8 mouse cellular contexts compared by ENCODE assay signal in the genomic region with DNA sequence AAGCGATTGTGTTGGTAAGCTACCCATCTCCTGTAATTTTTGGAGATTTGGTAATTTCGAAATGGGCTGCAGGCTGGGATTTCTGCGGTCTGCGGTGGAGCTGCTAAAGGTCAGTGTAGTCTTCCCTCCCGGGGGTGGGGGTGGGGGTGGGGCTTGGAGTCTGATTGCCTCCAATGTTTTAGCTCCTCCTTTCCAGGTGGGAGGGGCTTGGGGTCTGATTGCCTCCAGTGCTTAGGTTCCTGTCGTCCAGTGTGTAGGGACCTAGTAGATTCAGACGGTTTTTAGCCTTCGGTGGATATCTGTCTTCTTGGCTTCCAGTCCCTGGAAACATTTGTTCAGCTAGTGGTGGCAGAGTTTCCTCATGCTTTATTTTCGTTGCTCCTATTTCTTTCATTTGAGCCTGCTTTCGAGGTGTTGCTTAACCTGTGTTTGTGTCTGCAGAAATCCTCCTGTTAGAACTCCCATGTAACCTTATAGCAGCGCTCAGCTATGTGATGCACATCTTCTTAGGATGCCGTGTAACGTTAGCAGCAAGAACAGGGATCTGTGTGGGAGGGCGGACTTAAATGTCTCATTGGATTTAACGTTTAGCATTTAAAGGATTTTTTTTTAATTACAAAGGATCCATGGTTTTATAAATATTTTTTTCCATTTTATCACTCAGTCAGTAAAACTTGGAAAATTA.
A peak's percentile ranks its signal among the peaks of the same experiment; 100 is the strongest.
DNase-seq lines count a peak whose midpoint lies in the region; ATAC-seq and TF ChIP-seq lines count a peak whose summit lies in the region.

No protein-coding gene starts in this region.

- no peaks in the 10 kb centered on the region; the same call in 1 of the 2 replicates for H3K9me3 ChIP-seq in heart, embryonic 11.5 days (replicated peaks; ENCODE audit: control insufficient read depth, low read length)
- no peaks in the 10 kb centered on the region for H3K9me3 ChIP-seq in kidney, postnatal 0 days (replicated peaks; ENCODE audit: low read length)
- H3K9me3 ChIP-seq in stomach, postnatal 0 days (ENCODE audit: control insufficient read depth, low read length) = no peaks in the 10 kb centered on the region

- H3K4me2 ChIP-seq in heart, embryonic 11.5 days = peak overlapping the region; percentile 51
- H3K4me2 ChIP-seq in kidney, postnatal 0 days (ENCODE audit: low read length) = peak overlapping the region; percentile 27
- H3K4me2 ChIP-seq in stomach, postnatal 0 days (replicated peaks; ENCODE audit: low read depth) = peak overlapping the region; percentile 24; the same call in 1 of the 2 replicates

- no peak for TF ChIP-seq EP300 in stomach, postnatal 0 days (optimal IDR thresholded peaks at IDR 0.05)

- TF ChIP-seq POLR2A in cortical plate, adult 2 months (IDR thresholded peaks at IDR 0.05; ENCODE audit: extremely low read depth, insufficient read depth, low read length) = no peak

- no peak for TF ChIP-seq CTCF in cortical plate, adult 2 months (IDR thresholded peaks at IDR 0.05; ENCODE audit: extremely low read depth, insufficient read depth, low read length)
- no peak for TF ChIP-seq CTCF in kidney, postnatal 0 days (IDR thresholded peaks at IDR 0.05; ENCODE audit: low read depth)
- TF ChIP-seq CTCF in stomach, postnatal 0 days (IDR thresholded peaks at IDR 0.05; ENCODE audit: low read depth) = no peak

- no peak overlapping the region for H3K9ac ChIP-seq in heart, embryonic 11.5 days (ENCODE audit: low read depth, low read length)
- H3K9ac ChIP-seq in kidney, postnatal 0 days (ENCODE audit: low read depth, low read length) = no peak overlapping the region
- H3K9ac ChIP-seq in stomach, postnatal 0 days (ENCODE audit: low read length) = no peak overlapping the region

- H3K27me3 ChIP-seq in heart, embryonic 11.5 days (ENCODE audit: control insufficient read depth, insufficient read depth, low read length) = no peaks in the 10 kb centered on the region
- no peaks in the 10 kb centered on the region for H3K27me3 ChIP-seq in kidney, postnatal 0 days (ENCODE audit: insufficient read depth, low read length)
- H3K27me3 ChIP-seq in stomach, postnatal 0 days (ENCODE audit: control insufficient read depth, insufficient read depth, low read length) = no peaks in the 10 kb centered on the region

- peak overlapping the region; percentile 17 for H3K4me3 ChIP-seq in cortical plate, adult 2 months (ENCODE audit: insufficient read depth, low read length)
- no peak overlapping the region for H3K4me3 ChIP-seq in heart, embryonic 11.5 days (ENCODE audit: low read depth, low read length)
- H3K4me3 ChIP-seq in kidney, postnatal 0 days (replicated peaks; ENCODE audit: low read depth, low read length) = no peak overlapping the region
- no peak overlapping the region for H3K4me3 ChIP-seq in stomach, postnatal 0 days (ENCODE audit: low read depth, low read length)

- H3K4me1 ChIP-seq in cortical plate, adult 2 months (ENCODE audit: control insufficient read depth, insufficient read depth, low read length) = peaks cover 3% of the 10 kb centered on the region; the same call in 1 of the 2 replicates
- no peaks in the 10 kb centered on the region for H3K4me1 ChIP-seq in heart, embryonic 11.5 days (ENCODE audit: control insufficient read depth, insufficient read depth, low read length)
- H3K4me1 ChIP-seq in kidney, postnatal 0 days (replicated peaks; ENCODE audit: insufficient read depth, low read length) = peaks cover 3% of the 10 kb centered on the region; the same call in 1 of the 2 replicates
- no peaks in the 10 kb centered on the region for H3K4me1 ChIP-seq in stomach, postnatal 0 days (replicated peaks; ENCODE audit: control insufficient read depth, insufficient read depth)

- peak; percentile 75 for DNase-seq in adrenal gland, adult 2 months
- DNase-seq in kidney, postnatal 0 days (ENCODE audit: low spot score) = peak; percentile 46
- DNase-seq in lung, postnatal 25 days (ENCODE audit: low spot score) = peak; percentile 51
- peak; percentile 55 for DNase-seq in stomach, postnatal 0 days (ENCODE audit: low spot score)
- no peak for DNase-seq in spleen, postnatal 4 days (ENCODE audit: low spot score in 2 of 2)
- DNase-seq in spleen, postnatal 14 days (ENCODE audit: low spot score in 2 of 2) = no peak

- H3K27ac ChIP-seq in cortical plate, adult 2 months (ENCODE audit: insufficient read depth, low read length) = no peak overlapping the region
- no peak overlapping the region for H3K27ac ChIP-seq in heart, embryonic 11.5 days (ENCODE audit: low read depth, low read length)
- no peak overlapping the region for H3K27ac ChIP-seq in kidney, postnatal 0 days
- H3K27ac ChIP-seq in stomach, postnatal 0 days (replicated peaks) = no peak overlapping the region

- H3K36me3 ChIP-seq in heart, embryonic 11.5 days (ENCODE audit: control insufficient read depth, insufficient read depth, low read length) = no peaks in the 10 kb centered on the region
- H3K36me3 ChIP-seq in kidney, postnatal 0 days (ENCODE audit: insufficient read depth, low read length) = no peaks in the 10 kb centered on the region
- no peaks in the 10 kb centered on the region for H3K36me3 ChIP-seq in stomach, postnatal 0 days (ENCODE audit: control insufficient read depth, insufficient read depth, low read length)

- 22% methylated on average over 15 of the region's 15 CpGs for WGBS in heart, embryonic 11.5 days (ENCODE audit: insufficient replicate concordance)
- WGBS in kidney, postnatal 0 days = 11% methylated on average over 15 of the region's 15 CpGs
- WGBS in stomach, postnatal 0 days = 21% methylated on average over 15 of the region's 15 CpGs

- no peak for ATAC-seq in heart, embryonic 11.5 days (replicated peaks; ENCODE audit: insufficient number of reproducible peaks, low FRiP score, low TSS enrichment)
- ATAC-seq in kidney, postnatal 0 days (replicated peaks; ENCODE audit: low FRiP score, low read depth) = no peak
- no peak for ATAC-seq in stomach, postnatal 0 days (ENCODE audit: low FRiP score, low TSS enrichment)

Comparison
In these comparisons a context has a peak if more than half of its experiments do, and no peak if none do; other contexts are left out.
1. DNase-seq: peak in adrenal gland, adult 2 months (single experiment), kidney, postnatal 0 days (single experiment), lung, postnatal 25 days (single experiment) and stomach, postnatal 0 days (single experiment); none in spleen, postnatal 4 days (0 of 2) and spleen, postnatal 14 days (0 of 2).
2. Peak in every context shown above with its lines, with median percentiles within 50 percentile points of each other: H3K4me2 ChIP-seq.